Mouse (Mus musculus) heart, embryonic 15.5 days (tissue): ENCODE data around the gene Fbxw10. TPM values are rescaled to one million over a fixed set of nuclear protein-coding genes. Genes with fewer than 3 reads are reported as not detected.

Experiments
- ATAC-seq: fragments of 200-750 bp; cut with Nextera tagmentation; replicated peaks from 2 replicates; pipeline ENCODE4 v1.8.0; 2017; ENCODE audit warnings: low read depth, moderate TSS enrichment; ENCODE audit not compliant: insufficient number of reproducible peaks, insufficient read depth, low FRiP score
- H3K27ac ChIP-seq: fragments of 300-500 bp; sonication (generic); 2 replicates; pipeline ENCODE4 v1.5.1; 2015; ENCODE audit warnings: mild to moderate bottlenecking, inconsistent platforms
- H3K27me3 ChIP-seq: fragments of 300-500 bp; sonication (generic); 2 replicates; pipeline ENCODE4 v1.6.1; 2015; ENCODE audit warnings: inconsistent platforms
- H3K36me3 ChIP-seq: fragments of 300-500 bp; sonication (generic); 2 replicates; pipeline ENCODE4 v1.6.1; 2015; ENCODE audit warnings: mild to moderate bottlenecking, inconsistent platforms
- H3K4me1 ChIP-seq: fragments of 300-500 bp; sonication (generic); replicated peaks from 2 replicates; pipeline ENCODE4 v1.6.1; 2015; ENCODE audit warnings: inconsistent platforms
- H3K4me2 ChIP-seq: fragments of 300-500 bp; sonication (generic); 2 replicates; pipeline ENCODE4 v1.6.1; 2015; ENCODE audit warnings: inconsistent platforms, mild to moderate bottlenecking, moderate library complexity
- H3K4me3 ChIP-seq: fragments of 300-500 bp; sonication (generic); 2 replicates; pipeline ENCODE4 v1.5.1; 2015; ENCODE audit warnings: mild to moderate bottlenecking, inconsistent platforms
- H3K9ac ChIP-seq: fragments of 300-500 bp; sonication (generic); 2 replicates; pipeline ENCODE4 v1.6.1; 2015; ENCODE audit warnings: mild to moderate bottlenecking, inconsistent platforms
- H3K9me3 ChIP-seq: fragments of 300-500 bp; sonication (generic); replicated peaks from 2 replicates; pipeline ENCODE4 v1.6.1; 2016; ENCODE audit warnings: inconsistent platforms
- WGBS: fragments of 180-500 bp; shearing (Covaris S2); methylation state at CpG from one replicate; pipeline ENCODE4 v1.1.7; 2015; ENCODE audit warnings: mixed read lengths; 5-methylcytosine and 5-hydroxymethylcytosine counted together
- polyA plus RNA-seq: library from polyadenylated mRNA; unstranded; fragments of >200 nt; fragmentation: Nextera tagmentation; extraction: Ambion mirVana; gene quantifications from 2 replicates; pipeline ENCODE4 v1.2.1, GENCODE M21; 2015

Gene Fbxw10
- polyA plus RNA-seq, 1 experiment from 2014 or later = 0.20 TPM

DNA sequence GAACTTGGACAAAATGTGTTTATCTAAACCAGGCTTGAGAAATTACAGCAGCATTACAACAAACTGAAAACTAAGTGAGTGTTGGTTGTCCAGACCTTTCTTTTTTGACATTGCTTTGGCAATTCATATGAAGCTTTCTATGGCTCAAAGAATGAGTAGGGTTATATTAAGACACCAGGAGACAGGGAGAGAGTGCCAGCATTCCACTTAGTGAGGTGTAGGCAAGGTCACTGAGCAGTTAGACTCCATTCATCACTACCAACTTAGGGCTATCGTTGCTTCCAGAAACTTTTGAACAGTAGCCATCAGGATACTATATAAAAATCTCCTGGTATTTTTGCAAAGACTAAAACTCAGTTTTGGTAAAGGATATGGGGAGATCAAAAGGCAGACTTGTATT is 30.5 kb downstream of the Fbxw10 start:
- WGBS = 49% methylated on average over 1 of the region's 1 CpGs

DNA sequence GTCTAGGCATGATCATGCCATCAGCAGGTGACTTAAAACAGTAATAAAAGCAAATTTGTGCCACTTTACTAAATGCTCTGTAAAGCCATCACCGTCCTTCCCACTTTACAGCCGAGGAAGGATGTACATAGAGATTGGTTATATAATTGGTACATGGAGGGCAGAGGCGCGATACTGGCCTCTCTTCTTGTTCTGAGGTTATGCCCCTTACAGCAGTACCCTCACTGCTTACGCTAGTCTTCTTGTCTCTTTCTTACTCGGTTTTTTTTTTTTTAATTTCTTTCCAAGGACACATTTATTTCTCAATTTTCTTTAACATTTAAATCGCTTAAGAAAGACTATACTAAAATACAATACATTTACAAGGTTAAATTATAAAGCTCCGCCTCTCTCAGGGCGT is 31.9 kb downstream of the Fbxw10 start:
- H3K27me3 ChIP-seq = no peaks in the 10 kb centered on the region
- no peaks in the 10 kb centered on the region for H3K9me3 ChIP-seq
- H3K4me2 ChIP-seq = peak overlapping the region; percentile 72
- peaks cover 3% of the 10 kb centered on the region; the same call in 1 of the 2 replicates for H3K36me3 ChIP-seq
- peak overlapping the region; percentile 71 for H3K4me3 ChIP-seq
- H3K4me1 ChIP-seq = peaks cover 6% of the 10 kb centered on the region
- H3K27ac ChIP-seq = peak overlapping the region; percentile 73
- ATAC-seq = no peak
- WGBS = 22% methylated on average over 9 of the region's 9 CpGs
- H3K9ac ChIP-seq = no peak overlapping the region

More for the DNA sequence above, 30.5 kb downstream of the Fbxw10 start:
- Histone ChIP-seq H3K4me2 (no peak overlapping the region), H3K9ac (no peak overlapping the region), H3K9me3 (no peaks in the 10 kb centered on the region), H3K27ac (no peak overlapping the region), H3K36me3 (no peaks in the 10 kb centered on the region), H3K27me3 (no peaks in the 10 kb centered on the region), H3K4me3 (no peak overlapping the region), H3K4me1 (peaks cover 6% of the 10 kb centered on the region)
- ATAC-seq = no peak

DNA sequence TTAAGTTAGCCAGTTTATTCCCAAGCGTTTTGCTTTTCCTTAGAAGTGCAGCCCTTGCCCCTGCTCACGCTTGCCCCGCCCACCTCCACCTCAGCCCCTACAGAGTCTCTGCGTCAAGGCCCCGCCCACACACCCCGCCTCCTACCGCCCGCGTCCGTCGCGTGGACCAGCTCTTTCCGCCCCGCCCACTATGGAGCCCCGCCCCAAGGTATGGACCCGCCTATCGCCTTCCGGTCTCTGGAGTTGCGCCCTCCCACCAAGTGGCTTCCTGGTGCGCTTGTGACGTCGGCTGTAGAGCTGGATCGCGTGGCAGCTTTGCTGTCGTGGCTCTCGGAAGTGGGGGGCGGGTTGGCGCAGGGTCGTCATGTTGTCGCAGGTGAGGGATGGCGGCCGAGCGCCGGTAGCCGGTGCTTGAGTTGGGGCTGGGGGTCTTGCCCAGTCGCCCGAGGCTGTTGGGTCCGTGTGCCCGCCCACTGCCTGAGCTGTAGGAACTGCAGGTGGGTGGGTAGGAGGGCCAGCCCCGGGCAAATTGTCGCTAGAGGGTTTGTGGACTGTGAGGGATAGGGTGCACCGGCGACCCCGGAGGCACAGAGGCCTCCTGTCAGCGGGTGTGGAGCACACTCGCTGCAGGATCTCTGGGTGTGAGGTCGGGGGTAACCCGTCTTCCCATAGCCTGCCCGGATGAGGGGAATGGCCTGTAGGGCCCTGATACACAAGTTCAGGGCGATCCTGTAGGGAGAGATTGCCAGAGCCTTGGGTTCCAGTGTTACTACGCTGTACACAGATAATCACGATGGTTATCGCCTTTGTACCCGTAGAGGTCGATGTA is 32.6 kb downstream of the Fbxw10 start, which contains the start of gene Tvp23b:
TSS of gene Tvp23b (plus strand) at position 236 of the 829 bp plus-strand sequence.
- ATAC-seq = peak; percentile 96
- H3K4me2 ChIP-seq = peak within 1 kb of the TSS; percentile 72
- under 1% methylated on average over 55 of the region's 55 CpGs for whole genome bisulfite sequencing

GRCm38 (mm10) chr11:62883407-62883806 is 36.5 kb downstream of the Fbxw10 start:
- no peak for ATAC-seq

More for the DNA sequence above, 32.6 kb downstream of the Fbxw10 start, which contains the start of gene Tvp23b:
- peak within 1 kb of the TSS; percentile 77 for H3K27ac ChIP-seq
- H3K9me3 ChIP-seq = no peaks in the 10 kb centered on the region
- peak within 1 kb of the TSS; percentile 71 for H3K4me3 ChIP-seq
- peaks cover 7% of the 10 kb centered on the region; the same call in 1 of the 2 replicates for H3K36me3 ChIP-seq
- no peaks in the 10 kb centered on the region for H3K27me3 ChIP-seq
- H3K4me1 ChIP-seq = peaks cover 6% of the 10 kb centered on the region
- H3K9ac ChIP-seq = peak within 1 kb of the TSS; percentile 73

DNA sequence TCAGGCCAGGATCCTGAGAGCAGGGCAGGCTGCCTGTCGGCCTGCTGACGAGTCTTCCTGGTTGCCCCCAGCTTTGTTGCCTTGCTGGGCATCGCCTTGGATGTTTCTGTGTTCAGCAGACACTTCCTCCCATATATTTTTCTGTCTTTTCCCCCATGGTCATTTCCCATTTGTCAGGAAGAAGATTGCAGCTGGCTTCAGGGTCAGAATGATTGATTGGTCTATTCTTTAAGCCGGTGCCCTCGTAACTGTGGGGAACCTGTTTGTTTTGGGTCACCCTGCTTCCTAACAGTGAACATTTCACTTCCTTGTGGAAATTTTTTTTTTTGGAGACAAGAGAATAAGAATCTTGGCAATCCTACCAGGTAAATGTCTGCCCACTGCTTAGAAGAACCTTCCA is 38.5 kb downstream of the Fbxw10 start:
- no peak for ATAC-seq
- Histone ChIP-seq H3K9me3 (no peaks in the 10 kb centered on the region), H3K27ac (no peak overlapping the region), H3K36me3 (peaks cover 34% of the 10 kb centered on the region), H3K4me3 (no peak overlapping the region), H3K9ac (no peak overlapping the region), H3K27me3 (no peaks in the 10 kb centered on the region), H3K4me2 (no peak overlapping the region), H3K4me1 (peaks cover 2% of the 10 kb centered on the region; the same call in 1 of the 2 replicates)
- 69% methylated on average over 5 of the region's 5 CpGs for WGBS

More at GRCm38 (mm10) chr11:62883407-62883806, 36.5 kb downstream of the Fbxw10 start:
- H3K9ac ChIP-seq = no peak overlapping the region
- no peak overlapping the region for H3K4me2 ChIP-seq
- WGBS = 83% methylated on average over 8 of the region's 8 CpGs
- no peaks in the 10 kb centered on the region for H3K9me3 ChIP-seq
- no peaks in the 10 kb centered on the region for H3K27me3 ChIP-seq
- peaks cover 27% of the 10 kb centered on the region for H3K36me3 ChIP-seq
- no peak overlapping the region for H3K4me3 ChIP-seq
- no peak overlapping the region for H3K27ac ChIP-seq
- H3K4me1 ChIP-seq = peaks cover 6% of the 10 kb centered on the region

DNA sequence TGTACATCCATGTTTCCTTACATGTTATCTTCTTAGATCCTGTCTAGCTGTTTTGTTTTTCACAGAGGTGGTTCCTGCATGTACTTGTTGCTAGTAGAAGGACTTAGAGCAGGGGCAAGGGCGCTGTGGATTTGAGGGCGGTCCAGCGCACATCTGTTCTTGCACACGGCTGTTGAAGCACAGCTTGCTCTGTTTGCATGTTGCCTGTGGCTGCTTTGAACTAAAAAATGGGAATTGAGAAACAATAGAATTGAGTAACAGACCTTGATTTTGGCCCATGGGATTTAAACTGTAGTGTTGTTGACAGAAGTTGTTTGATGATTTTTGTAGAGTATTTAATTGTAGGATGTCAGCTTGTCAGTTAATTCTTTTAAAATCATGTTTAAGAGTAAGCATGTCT is 43.9 kb downstream of the Fbxw10 start:
- no peak for ATAC-seq
- no peak overlapping the region for H3K27ac ChIP-seq

DNA sequence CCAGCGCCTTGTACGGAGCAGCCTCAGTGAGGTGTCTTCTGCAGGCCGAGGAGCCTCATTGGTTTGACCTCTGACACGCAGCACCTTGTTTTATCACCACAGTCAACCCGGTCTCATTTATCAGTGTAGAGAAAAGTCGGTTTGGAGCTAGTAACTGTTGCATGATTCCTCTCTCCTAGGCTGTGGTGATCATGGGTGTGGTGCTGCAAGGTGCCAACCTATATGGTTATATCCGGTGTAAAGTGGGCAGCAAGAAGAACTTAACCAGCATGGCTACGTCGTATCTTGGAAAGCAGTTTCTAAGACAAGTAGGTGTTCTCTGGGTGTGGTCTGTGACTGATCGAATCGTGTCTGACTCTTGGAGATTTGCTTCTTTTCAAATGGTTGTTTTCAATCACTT is 44.9 kb downstream of the Fbxw10 start:
- Histone ChIP-seq H3K4me2 (no peak overlapping the region), H3K27me3 (no peaks in the 10 kb centered on the region), H3K27ac (no peak overlapping the region), H3K4me3 (no peak overlapping the region), H3K9me3 (no peaks in the 10 kb centered on the region), H3K4me1 (no peaks in the 10 kb centered on the region), H3K36me3 (peaks cover 31% of the 10 kb centered on the region), H3K9ac (no peak overlapping the region)
- ATAC-seq = no peak
- 90% methylated on average over 11 of the region's 11 CpGs for WGBS

More for the DNA sequence above, 43.9 kb downstream of the Fbxw10 start:
- no peaks in the 10 kb centered on the region for H3K27me3 ChIP-seq
- H3K9ac ChIP-seq = no peak overlapping the region
- H3K4me1 ChIP-seq = no peaks in the 10 kb centered on the region
- no peak overlapping the region for H3K4me3 ChIP-seq
- no peak overlapping the region for H3K4me2 ChIP-seq
- H3K9me3 ChIP-seq = no peaks in the 10 kb centered on the region
- 89% methylated on average over 4 of the region's 4 CpGs for WGBS
- peaks cover 31% of the 10 kb centered on the region for H3K36me3 ChIP-seq

DNA sequence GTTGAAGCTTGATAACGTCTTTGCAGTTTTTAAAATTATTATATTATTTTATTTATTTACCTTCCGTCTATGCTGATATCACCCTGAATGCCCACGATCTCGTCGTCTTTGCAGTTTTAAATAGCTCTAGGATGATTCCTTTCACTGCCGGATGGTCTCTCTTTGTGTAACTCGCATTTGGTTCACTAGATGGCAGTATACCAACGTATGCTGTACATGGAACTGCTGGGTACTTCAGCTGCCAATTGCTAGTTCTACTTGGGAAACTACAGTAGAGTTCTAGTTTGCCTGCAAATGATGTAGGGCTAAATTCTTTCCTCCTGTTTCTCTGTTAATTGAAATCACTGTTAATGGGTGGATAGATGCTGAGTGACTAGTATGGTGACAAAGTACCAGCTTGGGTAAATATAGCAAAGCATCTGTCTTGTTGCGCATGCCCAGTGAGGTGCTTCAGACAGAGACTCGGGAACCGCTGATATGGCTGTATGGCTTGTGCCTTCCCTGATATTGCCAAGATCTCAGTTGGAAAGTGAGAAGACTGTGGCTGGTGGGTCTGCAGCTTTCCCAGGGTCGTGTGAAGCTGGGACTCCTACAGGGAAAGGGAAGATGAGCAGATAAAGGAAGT is 54.9 kb downstream of the Fbxw10 start:
- no peak overlapping the region for H3K4me2 ChIP-seq
- WGBS = 24% methylated on average over 12 of the region's 12 CpGs
- no peak overlapping the region for H3K27ac ChIP-seq
- H3K27me3 ChIP-seq = no peaks in the 10 kb centered on the region
- no peaks in the 10 kb centered on the region for H3K36me3 ChIP-seq
- no peak overlapping the region for H3K9ac ChIP-seq
- H3K9me3 ChIP-seq = no peaks in the 10 kb centered on the region
- ATAC-seq = no peak
- no peak overlapping the region for H3K4me3 ChIP-seq
- peaks cover 3% of the 10 kb centered on the region; the same call in 1 of the 2 replicates for H3K4me1 ChIP-seq

DNA sequence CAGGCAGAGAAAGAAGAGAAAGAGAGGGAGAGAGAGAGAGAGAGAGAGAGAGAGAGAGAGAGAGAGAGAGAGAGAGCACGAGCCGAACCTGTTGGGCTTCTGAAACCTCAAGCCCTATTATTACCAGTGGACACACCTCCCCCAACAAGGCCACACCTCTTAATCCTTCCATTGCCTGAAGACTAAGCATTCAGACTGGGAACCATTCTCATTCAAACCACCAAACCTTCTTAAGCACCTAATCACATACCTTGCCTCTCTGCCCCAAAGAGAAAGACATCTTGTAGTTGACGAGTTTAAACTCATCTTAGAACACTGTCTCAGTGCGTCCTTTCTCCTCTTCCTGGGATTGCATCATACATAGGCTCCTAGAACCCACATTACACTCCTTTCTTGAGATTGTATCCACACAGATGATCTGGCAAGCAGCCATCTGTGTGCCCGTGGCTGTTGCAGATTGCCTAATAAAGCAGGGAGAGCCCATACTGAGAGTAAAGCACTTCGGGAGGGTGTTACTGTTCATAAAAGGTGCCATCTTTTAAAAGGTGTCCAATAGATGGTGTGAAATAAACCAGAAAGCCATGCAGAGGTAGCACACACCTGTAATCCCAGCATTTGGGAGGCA is 57.1 kb downstream of the Fbxw10 start:
- no peaks in the 10 kb centered on the region for H3K36me3 ChIP-seq
- H3K9me3 ChIP-seq = no peaks in the 10 kb centered on the region
- no peak overlapping the region for H3K27ac ChIP-seq
- no peak overlapping the region for H3K4me2 ChIP-seq
- no peak for ATAC-seq
- H3K4me1 ChIP-seq = peaks cover 3% of the 10 kb centered on the region; the same call in 1 of the 2 replicates
- H3K27me3 ChIP-seq = no peaks in the 10 kb centered on the region
- H3K9ac ChIP-seq = no peak overlapping the region
- 67% methylated on average over 6 of the region's 6 CpGs for WGBS
- H3K4me3 ChIP-seq = no peak overlapping the region

DNA sequence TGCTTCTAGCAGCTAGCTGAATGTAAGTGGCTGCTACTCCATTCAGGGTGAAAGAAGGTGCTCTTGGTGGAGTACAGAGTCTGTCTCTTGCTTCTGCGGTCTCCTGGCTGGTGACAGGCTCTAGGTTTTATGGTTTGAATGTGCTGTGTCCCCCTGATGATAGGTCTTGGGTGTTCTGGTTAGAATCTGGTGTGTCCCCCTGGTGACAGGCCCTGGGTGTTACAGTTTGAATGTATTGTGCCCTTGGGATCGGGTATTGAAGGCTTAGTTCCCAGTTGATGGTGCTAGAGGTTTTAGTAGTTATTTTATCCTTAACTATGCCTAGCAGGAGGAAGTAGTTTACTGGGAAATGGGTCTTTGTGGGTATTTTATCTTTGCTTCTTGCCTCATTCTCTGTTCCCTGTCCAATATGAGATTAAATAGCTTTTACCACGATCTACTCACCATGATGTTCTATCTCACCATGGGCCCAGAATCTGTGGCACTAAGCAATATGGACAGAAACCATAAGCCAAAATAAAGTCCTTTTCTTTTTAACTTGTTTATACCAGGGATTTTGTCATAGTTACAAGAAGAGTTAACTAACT is 62.9 kb downstream of the Fbxw10 start:
- no peaks in the 10 kb centered on the region for H3K36me3 ChIP-seq
- H3K4me2 ChIP-seq = no peak overlapping the region
- no peak overlapping the region for H3K4me3 ChIP-seq
- no peak for ATAC-seq
- H3K27me3 ChIP-seq = no peaks in the 10 kb centered on the region
- no peaks in the 10 kb centered on the region for H3K9me3 ChIP-seq
- H3K9ac ChIP-seq = no peak overlapping the region
- peaks cover 4% of the 10 kb centered on the region; the same call in 1 of the 2 replicates for H3K4me1 ChIP-seq
- no peak overlapping the region for H3K27ac ChIP-seq
- WGBS = 62% methylated on average over 3 of the region's 3 CpGs

DNA sequence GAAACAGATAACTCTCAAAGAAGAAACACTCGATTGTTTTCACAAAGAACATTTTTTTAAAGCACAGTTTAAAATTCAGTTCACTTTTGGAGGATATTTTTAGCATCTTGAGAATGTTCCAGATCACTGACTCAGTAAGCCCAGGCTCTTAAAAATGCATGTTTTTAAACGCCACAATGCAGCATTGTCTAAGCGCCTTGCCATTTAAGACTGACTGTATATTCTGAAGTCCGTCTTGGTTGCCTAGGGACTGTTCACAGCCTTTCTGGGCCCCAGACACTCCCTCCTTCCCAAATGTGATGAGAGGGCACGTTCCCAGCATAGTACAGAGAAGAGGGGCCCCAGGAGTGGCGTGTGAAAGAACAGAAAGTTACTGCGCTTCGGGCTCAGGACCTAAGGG is 64.5 kb downstream of the Fbxw10 start:
- Histone ChIP-seq H3K9me3 (no peaks in the 10 kb centered on the region), H3K36me3 (no peaks in the 10 kb centered on the region), H3K9ac (no peak overlapping the region), H3K4me3 (no peak overlapping the region), H3K4me2 (no peak overlapping the region), H3K4me1 (peaks cover 4% of the 10 kb centered on the region; the same call in 1 of the 2 replicates), H3K27ac (peak overlapping the region; percentile 60), H3K27me3 (no peaks in the 10 kb centered on the region)
- peak; percentile 39; the same call in 1 of the 2 replicates for ATAC-seq
- 47% methylated on average over 8 of the region's 8 CpGs for WGBS
